Comparison of ENCODE assay signal across 29 mouse cellular contexts in genomic region chr1:180118233-180118632, GRCm38 (mm10).
A peak's percentile ranks its signal among the peaks of the same experiment; 100 is the strongest.
DNase-seq lines count a peak whose midpoint lies in the region; ATAC-seq and TF ChIP-seq lines count a peak whose summit lies in the region.
"Had no signal": no experiment of that assay in that cellular context is flagged by ENCODE, and none has a peak within 500 bp of the region (broad histone marks: within the 10 kb centered on the region; RNA-seq: fewer than 3 reads in every experiment).

No protein-coding gene starts in this region.

- no peaks in the 10 kb centered on the region for H3K4me1 ChIP-seq in hindbrain, postnatal 0 days (ENCODE audit: insufficient read depth, low read length)
- no peaks in the 10 kb centered on the region for H3K4me1 ChIP-seq in hindbrain, embryonic 10.5 days (replicated peaks)
- H3K4me1 ChIP-seq in neural tube, embryonic 14.5 days (ENCODE audit: control insufficient read depth, insufficient read depth, low read length) = peaks cover 3% of the 10 kb centered on the region; the same call in 1 of the 2 replicates
- H3K4me1 ChIP-seq: embryonic facial prominence, embryonic 13.5 days; forebrain, embryonic 10.5 days; forebrain, embryonic 13.5 days; heart, embryonic 12.5 days; heart, embryonic 15.5 days had no signal

- H3K4me3 ChIP-seq in hindbrain, postnatal 0 days (ENCODE audit: low read length) = no peak overlapping the region
- no peak overlapping the region for H3K4me3 ChIP-seq in hindbrain, embryonic 10.5 days
- no peak overlapping the region for H3K4me3 ChIP-seq in neural tube, embryonic 14.5 days (ENCODE audit: low read depth, low read length)
- H3K4me3 ChIP-seq in gastrocnemius, adult 2 months = no peak overlapping the region
- H3K4me3 ChIP-seq: embryonic facial prominence, embryonic 13.5 days; forebrain, embryonic 10.5 days; forebrain, embryonic 13.5 days; heart, embryonic 12.5 days; heart, embryonic 15.5 days; hindbrain, embryonic 13.5 days had no signal

- DNase-seq in embryo, embryonic 11 days = peak; percentile 10
- DNase-seq in embryo, embryonic 9.5 days (ENCODE audit: extremely low spot score) = no peak
- peak; percentile 5 for DNase-seq in hindbrain, postnatal 0 days (ENCODE audit: low spot score)
- no peak for DNase-seq in hindbrain, embryonic 10.5 days (ENCODE audit: low spot score)
- DNase-seq in neural tube, embryonic 10.5 days (ENCODE audit: extremely low spot score, low spot score) = no peak
- peak; percentile 39 for DNase-seq in mesoderm, embryonic 11.5 days (ENCODE audit: low read depth, low spot score)
- no peak for DNase-seq in gastrocnemius, adult 2 months
- DNase-seq: adrenal gland, adult 2 months; adrenal gland, postnatal 14 days; cerebellum, adult 11-12 months; cerebellum, adult 8-10 months; cerebellum, postnatal 10 days; cerebellum, postnatal 36 days; gastrocnemius, postnatal 14 days; heart, adult 11 months; heart, postnatal 10 days; heart, postnatal 36 days had no signal

- no peak overlapping the region for H3K9ac ChIP-seq in hindbrain, postnatal 0 days (replicated peaks; ENCODE audit: low read length)
- H3K9ac ChIP-seq in neural tube, embryonic 14.5 days (replicated peaks; ENCODE audit: low read depth, low read length) = no peak overlapping the region; the same call in 1 of the 2 replicates
- H3K9ac ChIP-seq: embryonic facial prominence, embryonic 13.5 days; forebrain, embryonic 13.5 days; heart, embryonic 12.5 days; heart, embryonic 15.5 days; hindbrain, embryonic 13.5 days had no signal

- no peaks in the 10 kb centered on the region for H3K9me3 ChIP-seq in hindbrain, postnatal 0 days (ENCODE audit: low read length)
- H3K9me3 ChIP-seq in hindbrain, embryonic 10.5 days = no peaks in the 10 kb centered on the region
- H3K9me3 ChIP-seq in neural tube, embryonic 14.5 days (ENCODE audit: control insufficient read depth, low read length) = no peaks in the 10 kb centered on the region
- H3K9me3 ChIP-seq: embryonic facial prominence, embryonic 13.5 days; forebrain, embryonic 10.5 days; forebrain, embryonic 13.5 days; heart, embryonic 12.5 days; heart, embryonic 15.5 days; hindbrain, embryonic 13.5 days had no signal

- ATAC-seq in hindbrain, postnatal 0 days = no peak
- ATAC-seq in neural tube, embryonic 14.5 days (ENCODE audit: low read depth) = peak; percentile 58; the same call in 1 of the 2 replicates
- ATAC-seq: forebrain, embryonic 13.5 days; forebrain, embryonic 16.5 days; hindbrain, embryonic 16.5 days; inflammation-experienced regulatory T-cells, adult 6 months; intestine, embryonic 16.5 days; Patski had no signal

- H3K27ac ChIP-seq in hindbrain, postnatal 0 days = no peak overlapping the region
- no peak overlapping the region for H3K27ac ChIP-seq in hindbrain, embryonic 10.5 days
- H3K27ac ChIP-seq in neural tube, embryonic 14.5 days (ENCODE audit: low read depth, low read length) = no peak overlapping the region
- no peak overlapping the region for H3K27ac ChIP-seq in gastrocnemius, adult 2 months
- H3K27ac ChIP-seq: embryonic facial prominence, embryonic 13.5 days; forebrain, embryonic 10.5 days; forebrain, embryonic 13.5 days; heart, embryonic 15.5 days; hindbrain, embryonic 13.5 days had no signal

- H3K27me3 ChIP-seq in hindbrain, postnatal 0 days (ENCODE audit: insufficient read depth, low read length) = no peaks in the 10 kb centered on the region
- H3K27me3 ChIP-seq in hindbrain, embryonic 10.5 days (ENCODE audit: insufficient read depth, poor library complexity, severe bottlenecking) = no peaks in the 10 kb centered on the region
- no peaks in the 10 kb centered on the region for H3K27me3 ChIP-seq in neural tube, embryonic 14.5 days (ENCODE audit: control insufficient read depth, insufficient read depth, low read length)
- H3K27me3 ChIP-seq: embryonic facial prominence, embryonic 13.5 days; forebrain, embryonic 13.5 days; heart, embryonic 12.5 days; heart, embryonic 15.5 days; hindbrain, embryonic 13.5 days; Patski had no signal

- TF ChIP-seq CTCF in hindbrain, postnatal 0 days (IDR thresholded peaks at IDR 0.05; ENCODE audit: low read depth) = no peak
- TF ChIP-seq CTCF in gastrocnemius, adult 2 months (IDR thresholded peaks at IDR 0.05) = no peak

- no peak overlapping the region for H3K4me2 ChIP-seq in hindbrain, postnatal 0 days (ENCODE audit: low read depth, low read length)
- H3K4me2 ChIP-seq in neural tube, embryonic 14.5 days (ENCODE audit: low read depth, low read length) = no peak overlapping the region
- H3K4me2 ChIP-seq: embryonic facial prominence, embryonic 13.5 days; forebrain, embryonic 13.5 days; heart, embryonic 12.5 days; heart, embryonic 15.5 days; hindbrain, embryonic 13.5 days had no signal

- H3K36me3 ChIP-seq in hindbrain, postnatal 0 days (ENCODE audit: insufficient read depth, low read length) = peaks cover 8% of the 10 kb centered on the region; the same call in 1 of the 2 replicates
- peaks cover 26% of the 10 kb centered on the region for H3K36me3 ChIP-seq in hindbrain, embryonic 10.5 days
- H3K36me3 ChIP-seq in neural tube, embryonic 14.5 days (ENCODE audit: control insufficient read depth, insufficient read depth, low read length) = 0 out of 2 replicates have a peak, but pooled peaks cover 6% of the 10 kb centered on the region

- WGBS in hindbrain, postnatal 0 days = 57% methylated on average over 8 of the region's 8 CpGs
- 85% methylated on average over 8 of the region's 8 CpGs for WGBS in hindbrain, embryonic 10.5 days
- 28% methylated on average over 8 of the region's 8 CpGs for WGBS in neural tube, embryonic 14.5 days

- intact Hi-C loops in gastrocnemius, adult 2 months (cut with DNase I) = loop anchor here (5.0 kb wide), 1 partner anchor 261 kb away; no protein-coding TSS in a partner anchor

Comparison
In these comparisons a context has a peak if more than half of its experiments do, and no peak if none do; other contexts are left out.
1. DNase-seq: peak in embryo, embryonic 11 days (single experiment), hindbrain, postnatal 0 days (single experiment) and mesoderm, embryonic 11.5 days (single experiment); none in embryo, embryonic 9.5 days (single experiment), hindbrain, embryonic 10.5 days (single experiment), neural tube, embryonic 10.5 days (single experiment) and gastrocnemius, adult 2 months (single experiment).